Mouse (Mus musculus) gastrocnemius, adult 18-20 months (tissue): ENCODE measurements around the gene P2ry13. TPM values are rescaled to one million over a fixed set of nuclear protein-coding genes. Genes with fewer than 3 reads are reported as not detected.

Experiments
- DNase-seq: peaks from one replicate; pipeline ENCODE4 v3.0.0; 2021; ENCODE audit warnings: low spot score
- total RNA-seq, 2 experiments: library from RNA; stranded (reverse); gene quantifications; 2 replicates each; pipeline ENCODE4 v1.2.3; 2021

The P2ry13 gene
- total RNA-seq, 2 experiments from 2014 or later, result 0.33 TPM; not detected in 1

GRCm38 (mm10) chr3:59197329-59197948 is 13.2 kb downstream of the P2ry13 start:
- DNase-seq, result no peak

- DNase-seq, result no peak
Observed at GRCm38 (mm10) chr3:59194938-59195337, 15.7 kb downstream of the P2ry13 start, which contains the start of gene Gpr87. Gpr87 (minus strand) TSS chr3:59195104.

- DNase-seq, result no peak
Observed at GRCm38 (mm10) chr3:59194099-59194498, 16.6 kb downstream of the P2ry13 start.

GRCm38 (mm10) chr3:59191674-59192073 is 19.0 kb downstream of the P2ry13 start:
- no peak for DNase-seq

GRCm38 (mm10) chr3:59187336-59187735 is 23.3 kb downstream of the P2ry13 start:
- DNase-seq, result no peak

GRCm38 (mm10) chr3:59185662-59186061 is 25.0 kb downstream of the P2ry13 start:
- DNase-seq, result no peak

GRCm38 (mm10) chr3:59182129-59182528 is 28.6 kb downstream of the P2ry13 start:
- no peak for DNase-seq

- DNase-seq, result no peak
Observed at GRCm38 (mm10) chr3:59181134-59181533, 29.5 kb downstream of the P2ry13 start.

GRCm38 (mm10) chr3:59176871-59177270 is 33.8 kb downstream of the P2ry13 start:
- no peak for DNase-seq

GRCm38 (mm10) chr3:59175234-59175633 is 35.4 kb downstream of the P2ry13 start:
- peak; percentile 11 for DNase-seq

- no peak for DNase-seq
Observed at GRCm38 (mm10) chr3:59174426-59175154, 36.1 kb downstream of the P2ry13 start.

GRCm38 (mm10) chr3:59169921-59170627 is 40.6 kb downstream of the P2ry13 start:
- DNase-seq, result no peak

- DNase-seq, result no peak
Observed at GRCm38 (mm10) chr3:59169215-59169614, 41.5 kb downstream of the P2ry13 start.

GRCm38 (mm10) chr3:59168476-59168875 is 42.2 kb downstream of the P2ry13 start:
- no peak for DNase-seq

- no peak for DNase-seq
Observed at GRCm38 (mm10) chr3:59167417-59168054, 43.1 kb downstream of the P2ry13 start.

- DNase-seq, result no peak
Observed at GRCm38 (mm10) chr3:59160465-59160864, 50.2 kb downstream of the P2ry13 start.

Other genes with a start within 250 kb of the P2ry13 start
- gene Med12l, start 205.1 kb downstream of the P2ry13 start, total RNA-seq, result under 1 TPM; 0.27 to 0.45 TPM
- gene Gpr171, start 109.1 kb downstream of the P2ry13 start, total RNA-seq, result under 1 TPM in 1 of 2 experiments, not detected in 1; 0.09 TPM
- gene P2ry14, start 57.3 kb downstream of the P2ry13 start, total RNA-seq, result 1 to 10 TPM; 1.2 to 1.8 TPM
- not detected for gene Gpr87, start 15.8 kb downstream of the P2ry13 start, total RNA-seq
- under 1 TPM; 0.27 to 0.69 TPM for gene P2ry12, start 52.0 kb upstream of the P2ry13 start, total RNA-seq
- gene Igsf10, start 133.5 kb upstream of the P2ry13 start, total RNA-seq, result 1 to 10 TPM; 1.6 to 3.2 TPM